Mouse (Mus musculus): Measurements from ENCODE around the gene Prox1.
A peak's percentile ranks its signal among the peaks of the same experiment; 100 is the strongest.

Gene Prox1

GRCm38 (mm10) chr1:190172979-190173461 lies 2.5 kb upstream of the Prox1 start:
- DNase-seq (ENCODE audit: low spot score): peak; percentile 34

GRCm38 (mm10) chr1:190172311-190172978 lies 1.9 kb upstream of the Prox1 start:
- no peak for DNase-seq (ENCODE audit: low spot score)

- no peak for DNase-seq (ENCODE audit: low spot score)
Measured at GRCm38 (mm10) chr1:190171750-190172149, 1.2 kb upstream of the Prox1 start.

- DNase-seq (ENCODE audit: low spot score): no peak
Measured at GRCm38 (mm10) chr1:190171341-190171740, 827 bp upstream of the Prox1 start.

- DNase-seq (ENCODE audit: low spot score): no peak
Measured at GRCm38 (mm10) chr1:190170819-190171216, 304 bp upstream of the Prox1 start.

- DNase-seq (ENCODE audit: low spot score): peak; percentile 66
Measured at GRCm38 (mm10) chr1:190168761-190169671, 1.5 kb downstream of the Prox1 start.

- no peak for DNase-seq (ENCODE audit: low spot score)
Measured at GRCm38 (mm10) chr1:190168115-190168514, 2.4 kb downstream of the Prox1 start.

- no peak for DNase-seq (ENCODE audit: low spot score)
Measured at GRCm38 (mm10) chr1:190167609-190168008, 2.9 kb downstream of the Prox1 start.

GRCm38 (mm10) chr1:190165511-190165910 lies 5.0 kb downstream of the Prox1 start:
- no peak for DNase-seq (ENCODE audit: low spot score)

- no peak for DNase-seq (ENCODE audit: low spot score)
Measured at GRCm38 (mm10) chr1:190163471-190163870, 7.0 kb downstream of the Prox1 start.

GRCm38 (mm10) chr1:190161708-190162465 lies 8.6 kb downstream of the Prox1 start:
- no peak for DNase-seq (ENCODE audit: low spot score)

GRCm38 (mm10) chr1:190161288-190161687 lies 9.2 kb downstream of the Prox1 start:
- no peak for DNase-seq (ENCODE audit: low spot score)

GRCm38 (mm10) chr1:190159457-190159856 lies 11.1 kb downstream of the Prox1 start:
- no peak for DNase-seq (ENCODE audit: low spot score)

GRCm38 (mm10) chr1:190155751-190156150 lies 14.8 kb downstream of the Prox1 start:
- DNase-seq (ENCODE audit: low spot score): no peak

- no peak for DNase-seq (ENCODE audit: low spot score)
Measured at GRCm38 (mm10) chr1:190155021-190155420, 15.5 kb downstream of the Prox1 start.

GRCm38 (mm10) chr1:190154292-190154691 lies 16.2 kb downstream of the Prox1 start:
- DNase-seq (ENCODE audit: low spot score): no peak

- DNase-seq (ENCODE audit: low spot score): no peak
Measured at GRCm38 (mm10) chr1:190152603-190153002, 17.9 kb downstream of the Prox1 start.

GRCm38 (mm10) chr1:190149233-190149741 lies 21.2 kb downstream of the Prox1 start:
- no peak for DNase-seq (ENCODE audit: low spot score)

- no peak for DNase-seq (ENCODE audit: low spot score)
Measured at GRCm38 (mm10) chr1:190148661-190149232, 21.8 kb downstream of the Prox1 start.

- no peak for DNase-seq (ENCODE audit: low spot score)
Measured at GRCm38 (mm10) chr1:190147816-190148215, 22.7 kb downstream of the Prox1 start.

GRCm38 (mm10) chr1:190144416-190144815 lies 26.1 kb downstream of the Prox1 start:
- DNase-seq (ENCODE audit: low spot score): no peak

- DNase-seq (ENCODE audit: low spot score): no peak
Measured at GRCm38 (mm10) chr1:190143593-190143992, 26.9 kb downstream of the Prox1 start.

All from yolk sac, embryonic 10.5 days (tissue).